Mouse (Mus musculus) adrenal gland, adult 2 months (tissue): ENCODE measurements around the gene Prlr. TPM values are rescaled to one million over a fixed set of nuclear protein-coding genes. Genes with fewer than 3 reads are reported as not detected.

Source experiments
- DNase-seq: peaks from one replicate; pipeline ENCODE4 v3.0.0; 2021
- long read RNA-seq: library from polyadenylated mRNA; stranded (forward); transcript quantifications from one replicate; pipeline ENCODE4 v2.0.0, GENCODE M21; 2021
- polyA plus RNA-seq: library from polyadenylated mRNA; depleted of rRNA; stranded (reverse); fragments of >200 nt; gene quantifications from 2 replicates; pipeline ENCODE4 v1.2.3, GENCODE M21; 2012; rRNA removed
- total RNA-seq, 2 experiments: library from RNA; stranded (reverse); gene quantifications; 2 replicates each; pipeline ENCODE4 v1.2.3; 2021

Gene Prlr
- total RNA-seq (100 to 1,000 TPM in 1 of 2 experiments, 10 to 100 TPM in 1; 72.2 to 316 TPM), polyA plus RNA-seq (9.4 and 21.1 TPM in 2 replicates)
- long read RNA-seq, full-length matches to known transcripts: 4 of 7 reads
- long read RNA-seq, partial matches to known transcripts: 1 of 7 reads
- long read RNA-seq, other reads (novel, unspliced or antisense): 2 of 7 reads

DNA sequence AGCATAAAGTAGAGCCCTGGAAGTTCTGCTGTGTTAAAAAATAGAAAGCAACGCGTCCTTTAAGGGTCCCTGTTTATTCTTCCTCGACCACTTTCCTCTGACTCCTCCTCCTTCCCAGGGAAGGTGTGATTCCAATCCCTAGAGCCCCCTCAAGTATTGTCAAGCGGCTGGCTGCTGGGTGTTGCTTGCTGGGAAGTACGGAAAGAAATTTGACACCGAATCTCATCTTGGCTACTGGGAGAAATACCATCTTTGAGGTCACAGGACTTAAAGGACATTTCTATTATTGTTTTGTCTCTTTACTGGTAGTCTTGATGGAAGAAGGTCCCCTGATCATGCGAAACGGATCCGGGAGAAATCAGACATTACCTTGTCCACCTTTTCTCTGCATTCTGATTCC, at the start of gene Prlr:
TSS of gene Prlr (plus strand) at position 156 of the 400 bp plus-strand sequence.
- DNase-seq: peak; percentile 40

- no peak for DNase-seq
These were observed 43.3 kb upstream of the Prlr start for GRCm38 (mm10) chr15:10133781-10134180.

GRCm38 (mm10) chr15:10134889-10135288, 42.1 kb upstream of the Prlr start:
- no peak for DNase-seq

GRCm38 (mm10) chr15:10144520-10144919, 32.5 kb upstream of the Prlr start:
- DNase-seq: no peak

DNA sequence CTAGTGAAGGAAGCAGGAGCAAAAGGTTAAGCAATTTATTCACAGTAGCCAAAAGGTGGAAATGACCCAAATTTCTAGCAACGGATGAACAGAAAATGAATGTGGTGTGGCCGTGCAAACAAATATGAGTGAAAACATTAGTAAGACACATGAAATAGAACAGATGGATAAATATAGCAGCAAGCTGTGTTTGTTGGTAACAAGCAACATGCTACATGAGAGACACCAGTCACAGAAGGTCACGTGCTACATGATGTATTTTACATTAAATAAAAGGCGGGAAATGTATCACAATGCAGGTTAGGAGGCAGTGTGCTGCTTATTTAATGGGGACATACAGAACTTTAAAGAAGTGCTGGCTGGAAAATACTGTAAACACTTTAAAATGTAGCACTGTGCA, 28.8 kb upstream of the Prlr start:
- DNase-seq: no peak

GRCm38 (mm10) chr15:10160663-10161062, 16.4 kb upstream of the Prlr start:
- DNase-seq: no peak

DNA sequence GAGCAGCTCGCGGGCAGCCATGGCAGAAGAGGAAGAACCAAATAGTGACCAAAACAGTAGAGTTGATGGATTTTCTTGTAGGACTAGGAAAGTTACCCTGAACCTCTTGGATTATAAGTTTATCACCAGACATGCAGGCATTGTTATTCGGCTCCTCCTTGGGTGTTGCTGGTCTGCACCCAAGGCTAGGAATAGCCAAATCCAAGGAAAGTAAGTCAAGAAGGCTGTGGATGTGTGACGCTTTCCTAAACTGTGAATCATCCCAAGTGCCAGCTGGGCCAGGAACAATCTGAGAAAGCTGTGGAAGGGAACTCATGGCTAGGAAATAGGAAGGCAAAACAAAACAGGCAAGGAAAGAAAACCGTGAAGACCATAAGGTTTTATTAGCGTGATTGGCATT, 2.0 kb upstream of the Prlr start:
- no peak for DNase-seq

DNA sequence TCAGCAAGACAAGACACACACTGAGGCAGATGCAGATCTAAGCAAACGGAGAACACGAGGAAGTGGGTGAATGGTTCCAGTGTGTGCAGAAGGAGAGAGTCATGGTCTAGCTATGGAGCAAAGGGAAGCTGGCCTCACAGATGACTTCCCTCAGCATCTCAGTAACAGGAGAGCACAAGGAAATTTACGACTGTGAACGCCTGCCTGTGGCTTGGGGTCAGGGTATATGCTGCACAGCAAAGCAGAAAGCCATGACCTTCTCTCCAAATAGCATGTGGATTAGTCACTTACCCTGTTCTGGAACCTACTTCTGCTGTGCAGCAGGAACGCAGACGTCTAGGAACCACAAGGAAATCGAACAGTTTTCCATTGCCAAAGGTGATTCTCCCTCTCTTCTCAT, 1.4 kb upstream of the Prlr start:
- DNase-seq: peak; percentile 78

DNA sequence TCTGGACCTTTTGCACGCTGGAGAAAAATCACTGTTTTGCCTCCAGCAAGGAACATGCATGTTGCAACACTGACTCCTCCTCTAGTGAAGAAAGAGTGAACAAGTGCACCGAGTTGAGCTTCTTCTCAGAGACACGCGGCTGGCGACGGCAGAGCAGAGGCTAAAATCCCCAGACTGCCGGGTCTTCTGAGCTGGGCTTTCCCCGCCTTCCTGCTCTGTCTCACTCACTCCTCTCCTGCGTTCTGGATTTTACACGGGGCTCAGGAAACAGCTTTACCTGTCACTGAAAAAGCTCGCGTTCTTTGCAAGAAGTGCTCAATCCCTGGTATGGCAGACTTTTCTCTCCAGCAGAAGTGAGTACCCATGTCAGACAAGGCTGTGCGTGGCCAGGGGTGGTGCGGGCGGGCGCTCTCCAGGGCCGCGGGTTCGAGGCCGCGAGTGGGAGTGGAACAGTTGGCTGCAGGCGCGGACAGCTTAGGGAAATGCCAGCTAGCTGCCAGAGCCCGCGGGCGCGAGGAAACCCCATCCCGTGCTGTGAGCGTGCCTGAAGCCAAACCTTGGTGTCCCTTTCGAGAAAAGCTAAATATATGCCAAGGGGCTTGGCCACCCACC, 587 bp downstream of the Prlr start:
- DNase-seq: peak; percentile 81

- DNase-seq: peak; percentile 74
These were observed 1.1 kb downstream of the Prlr start for GRCm38 (mm10) chr15:10178131-10178566.

- DNase-seq: peak; percentile 83
These were observed 3.7 kb downstream of the Prlr start for GRCm38 (mm10) chr15:10180694-10181093.

- no peak for DNase-seq
These were observed 15.1 kb downstream of the Prlr start for GRCm38 (mm10) chr15:10192101-10192630.

GRCm38 (mm10) chr15:10200991-10201390, 24.0 kb downstream of the Prlr start:
- DNase-seq: no peak

DNA sequence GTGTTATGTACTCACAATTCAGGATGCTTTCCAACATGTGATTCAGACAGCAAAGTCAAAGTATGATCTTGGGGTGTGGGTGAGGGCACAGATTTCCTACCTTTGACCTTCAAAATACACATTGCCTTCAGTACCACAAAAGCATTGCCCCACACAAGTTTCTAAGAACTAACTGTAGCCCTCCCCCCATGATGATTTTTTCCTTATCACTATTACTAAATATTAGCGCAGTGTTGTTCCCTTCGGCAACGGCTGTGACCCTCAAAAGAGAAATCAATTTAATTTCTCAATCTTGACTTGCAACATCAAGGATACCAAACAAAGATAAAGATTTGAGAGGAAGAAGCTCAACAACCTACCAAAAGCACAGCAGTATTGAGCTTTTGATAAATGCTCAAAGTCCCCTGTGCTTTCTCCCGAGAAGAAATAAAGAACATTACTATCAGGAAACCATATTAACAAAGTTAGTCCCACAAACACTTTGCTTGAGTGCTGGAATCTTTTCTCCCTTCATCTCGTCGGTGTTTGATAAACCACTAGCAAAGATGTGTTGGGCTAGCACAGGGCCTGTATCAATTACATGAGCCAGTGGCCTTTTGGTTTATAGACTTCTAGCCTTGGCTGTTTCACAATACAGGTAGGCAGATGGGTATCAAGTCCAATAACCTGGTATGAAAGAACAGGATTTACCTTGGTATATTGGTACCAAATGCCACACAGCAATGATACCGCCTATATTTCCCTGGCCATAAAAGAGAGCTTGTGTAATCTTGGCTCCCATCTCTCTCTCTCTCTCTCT, 25.7 kb downstream of the Prlr start:
- DNase-seq: peak; percentile 41

GRCm38 (mm10) chr15:10210261-10210770, 33.3 kb downstream of the Prlr start:
- DNase-seq: peak; percentile 60

GRCm38 (mm10) chr15:10211992-10212391, 35.0 kb downstream of the Prlr start:
- DNase-seq: no peak

GRCm38 (mm10) chr15:10213213-10213612, 36.2 kb downstream of the Prlr start:
- DNase-seq: no peak

DNA sequence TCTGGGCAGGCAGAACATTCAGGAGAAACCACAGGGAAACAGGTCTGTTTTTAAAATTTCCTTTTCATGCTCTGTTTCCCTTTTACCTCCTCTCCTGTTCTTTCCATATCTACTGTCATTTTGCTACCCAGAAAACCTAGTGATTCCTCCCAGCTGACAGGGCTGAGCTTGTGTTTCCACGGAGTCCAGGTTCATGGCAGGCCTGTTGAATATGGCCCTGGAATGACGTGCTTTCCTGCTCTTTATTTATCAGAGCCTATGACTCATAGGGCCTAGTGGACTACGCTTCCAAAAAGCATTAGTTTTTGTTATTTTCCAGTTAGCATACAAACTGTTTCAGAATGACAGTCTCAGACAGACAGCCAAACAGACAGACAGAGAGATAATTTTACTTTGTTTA, 36.7 kb downstream of the Prlr start:
- DNase-seq: no peak

DNA sequence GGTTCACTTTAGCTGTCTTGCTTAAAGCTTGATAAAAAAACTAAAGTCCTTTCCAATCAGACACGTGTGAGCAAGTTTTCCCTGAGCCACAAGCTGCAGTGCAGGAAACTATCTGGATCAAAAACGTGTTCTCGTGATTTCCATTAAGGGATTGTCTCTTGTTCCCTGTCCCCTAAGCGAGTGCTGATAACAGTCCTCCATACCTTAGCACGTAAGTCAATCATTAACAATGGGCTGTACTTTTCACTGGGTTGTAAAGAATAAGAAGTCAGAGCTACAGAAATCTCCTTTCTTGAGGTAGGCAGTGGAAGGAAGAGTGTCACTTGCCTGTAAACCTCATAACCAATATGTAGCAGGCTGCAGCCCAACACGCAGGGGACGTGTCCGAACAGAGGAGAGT, 38.7 kb downstream of the Prlr start:
- no peak for DNase-seq

- no peak for DNase-seq
These were observed 39.2 kb downstream of the Prlr start for GRCm38 (mm10) chr15:10216189-10216588.

DNA sequence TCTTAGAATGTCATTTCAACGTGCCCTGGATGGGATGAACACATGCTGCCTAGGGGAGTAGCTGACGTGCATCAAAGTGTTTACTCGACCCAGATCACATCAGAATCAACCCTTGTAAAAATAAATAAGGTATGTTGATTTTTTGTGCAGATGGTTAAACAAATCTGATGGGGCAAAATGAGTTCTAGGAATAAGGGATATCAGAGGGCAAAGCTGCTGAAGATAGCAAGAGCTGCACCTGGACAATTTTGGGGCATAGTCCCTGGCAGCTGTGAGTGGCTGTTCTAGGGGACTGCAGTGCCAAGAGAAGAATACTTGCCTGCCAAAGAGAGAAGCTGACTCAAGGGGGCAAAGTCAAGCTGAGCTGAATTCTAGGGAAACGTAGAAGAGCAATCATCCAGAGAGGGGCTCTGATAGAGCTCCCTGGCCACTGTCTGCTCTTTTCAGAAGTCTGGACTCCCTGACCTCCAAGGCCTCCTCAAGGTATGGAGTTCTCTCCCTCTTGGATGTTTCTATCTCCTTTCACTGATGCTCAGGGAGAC, 46.6 kb downstream of the Prlr start:
- no peak for DNase-seq

- DNase-seq: no peak
These were observed 48.7 kb downstream of the Prlr start for GRCm38 (mm10) chr15:10225701-10226100.

DNA sequence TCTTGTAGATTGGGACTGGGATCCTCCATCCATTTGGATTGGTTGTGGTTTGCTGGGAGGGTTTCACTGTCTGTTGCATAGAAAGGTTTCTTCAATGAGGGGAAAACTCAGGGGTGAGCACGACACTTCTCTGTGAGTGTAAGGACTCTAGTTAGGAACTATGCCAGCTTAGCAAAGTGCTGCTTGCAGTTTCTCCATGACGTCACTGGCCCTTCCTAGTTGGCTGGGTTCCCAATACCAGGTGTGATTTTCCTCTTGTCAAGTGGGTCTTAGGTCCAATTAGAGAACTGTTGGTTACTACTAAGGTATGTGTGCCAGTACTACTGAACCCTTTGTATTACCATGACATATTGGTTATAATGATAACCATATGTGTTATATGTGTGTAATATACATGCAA, 51.6 kb downstream of the Prlr start:
- DNase-seq: no peak
